Mouse (Mus musculus): ENCODE data around the gene Crym. TPM values are rescaled to one million over a fixed set of nuclear protein-coding genes. Genes with fewer than 3 reads are reported as not detected.

Crym gene
- polyA plus RNA-seq, 1 experiment from 2014 or later, result 12.7 TPM

- WGBS, result 51% methylated on average over 8 of the region's 8 CpGs
- Histone ChIP-seq H3K27ac (no peak overlapping the region), H3K9me3 (ENCODE audit: control insufficient read depth, low read length) (no peaks in the 10 kb centered on the region), H3K36me3 (replicated peaks; ENCODE audit: control insufficient read depth, insufficient read depth) (no peaks in the 10 kb centered on the region), H3K27me3 (ENCODE audit: control insufficient read depth, insufficient read depth, low read length) (no peaks in the 10 kb centered on the region), H3K4me3 (replicated peaks; ENCODE audit: low read length) (no peak overlapping the region), H3K4me2 (replicated peaks) (no peak overlapping the region), H3K4me1 (replicated peaks; ENCODE audit: control insufficient read depth, insufficient read depth, low read length) (no peaks in the 10 kb centered on the region; the same call in 1 of the 2 replicates), H3K9ac (no peak overlapping the region)
- DNase-seq (ENCODE audit: low spot score) (no peak), ATAC-seq (ENCODE audit: low FRiP score) (no peak)
These were observed 11.7 kb downstream of the Crym start for GRCm38 (mm10) chr7:120190150-120190665.

GRCm38 (mm10) chr7:120189369-120190149, 12.4 kb downstream of the Crym start:
- WGBS, result 73% methylated on average over 8 of the region's 8 CpGs
- no peak for ATAC-seq (ENCODE audit: low FRiP score)
- H3K4me2 ChIP-seq (replicated peaks), result no peak overlapping the region
- H3K9ac ChIP-seq, result no peak overlapping the region
- H3K36me3 ChIP-seq (replicated peaks; ENCODE audit: control insufficient read depth, insufficient read depth), result no peaks in the 10 kb centered on the region
- H3K4me3 ChIP-seq (replicated peaks; ENCODE audit: low read length), result no peak overlapping the region
- no peak overlapping the region for H3K27ac ChIP-seq
- H3K27me3 ChIP-seq (ENCODE audit: control insufficient read depth, insufficient read depth, low read length), result no peaks in the 10 kb centered on the region
- no peaks in the 10 kb centered on the region for H3K9me3 ChIP-seq (ENCODE audit: control insufficient read depth, low read length)
- no peaks in the 10 kb centered on the region; the same call in 1 of the 2 replicates for H3K4me1 ChIP-seq (replicated peaks; ENCODE audit: control insufficient read depth, insufficient read depth, low read length)
- no peak for DNase-seq (ENCODE audit: low spot score)

GRCm38 (mm10) chr7:120188946-120189345, 13.0 kb downstream of the Crym start:
- no peaks in the 10 kb centered on the region for H3K9me3 ChIP-seq (ENCODE audit: control insufficient read depth, low read length)
- H3K27ac ChIP-seq, result no peak overlapping the region
- H3K9ac ChIP-seq, result no peak overlapping the region
- H3K36me3 ChIP-seq (replicated peaks; ENCODE audit: control insufficient read depth, insufficient read depth), result no peaks in the 10 kb centered on the region
- no peaks in the 10 kb centered on the region for H3K27me3 ChIP-seq (ENCODE audit: control insufficient read depth, insufficient read depth, low read length)
- 92% methylated on average over 5 of the region's 5 CpGs for WGBS
- DNase-seq (ENCODE audit: low spot score) (no peak), ATAC-seq (ENCODE audit: low FRiP score) (no peak)
- no peak overlapping the region for H3K4me3 ChIP-seq (replicated peaks; ENCODE audit: low read length)
- no peaks in the 10 kb centered on the region; the same call in 1 of the 2 replicates for H3K4me1 ChIP-seq (replicated peaks; ENCODE audit: control insufficient read depth, insufficient read depth, low read length)
- no peak overlapping the region for H3K4me2 ChIP-seq (replicated peaks)

GRCm38 (mm10) chr7:120182891-120183290, 19.0 kb downstream of the Crym start:
- Histone ChIP-seq H3K9ac (no peak overlapping the region), H3K4me2 (replicated peaks) (no peak overlapping the region), H3K4me1 (replicated peaks; ENCODE audit: control insufficient read depth, insufficient read depth, low read length) (0 out of 2 replicates have a peak, but pooled peaks cover 2% of the 10 kb centered on the region), H3K9me3 (ENCODE audit: control insufficient read depth, low read length) (no peaks in the 10 kb centered on the region), H3K27me3 (ENCODE audit: control insufficient read depth, insufficient read depth, low read length) (no peaks in the 10 kb centered on the region), H3K27ac (no peak overlapping the region), H3K4me3 (replicated peaks; ENCODE audit: low read length) (no peak overlapping the region), H3K36me3 (replicated peaks; ENCODE audit: control insufficient read depth, insufficient read depth) (no peaks in the 10 kb centered on the region)
- DNase-seq (ENCODE audit: low spot score) (no peak), ATAC-seq (ENCODE audit: low FRiP score) (no peak)

DNA sequence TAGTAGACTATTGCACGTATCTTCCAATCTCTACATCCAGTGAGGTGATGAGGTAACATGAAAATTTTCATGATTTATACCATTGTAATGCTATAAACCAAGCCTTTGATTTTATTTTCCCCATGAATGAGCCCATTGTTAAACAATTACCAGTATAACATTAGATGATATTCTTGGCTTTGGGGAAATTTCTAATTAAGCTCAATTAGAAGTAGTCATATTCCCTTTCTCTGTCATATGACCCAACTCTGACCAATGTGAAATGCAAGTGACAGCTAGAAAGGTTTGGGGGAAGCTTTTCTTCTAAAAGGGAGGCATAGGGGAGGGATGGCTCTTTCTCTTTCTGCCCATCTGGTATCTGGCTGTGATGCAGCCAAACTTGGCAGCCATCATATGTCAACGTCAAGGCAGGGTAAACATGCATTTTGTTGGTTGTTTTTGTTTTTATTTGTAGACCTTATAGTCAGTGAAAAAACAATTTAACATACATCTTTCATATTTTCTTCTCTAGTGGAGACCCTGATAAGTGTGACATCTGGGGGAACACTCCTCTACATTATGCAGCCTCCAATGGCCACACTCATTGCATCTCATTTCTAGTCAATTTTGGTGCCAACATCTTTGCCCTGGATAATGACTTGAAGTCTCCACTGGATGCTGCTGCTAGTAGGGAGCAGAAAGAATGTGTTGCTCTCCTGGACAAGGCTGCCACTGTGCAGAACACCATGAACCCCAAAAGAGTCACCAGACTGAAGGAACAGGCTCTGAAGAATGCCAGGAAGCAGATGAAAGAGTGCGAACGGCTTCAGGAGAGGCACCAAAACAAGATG, 20.3 kb downstream of the Crym start:
- Histone ChIP-seq H3K4me3 (replicated peaks; ENCODE audit: low read length) (no peak overlapping the region), H3K27ac (no peak overlapping the region), H3K36me3 (replicated peaks; ENCODE audit: control insufficient read depth, insufficient read depth) (no peaks in the 10 kb centered on the region), H3K4me1 (replicated peaks; ENCODE audit: control insufficient read depth, insufficient read depth, low read length) (0 out of 2 replicates have a peak, but pooled peaks cover 2% of the 10 kb centered on the region), H3K4me2 (replicated peaks) (no peak overlapping the region), H3K9me3 (ENCODE audit: control insufficient read depth, low read length) (no peaks in the 10 kb centered on the region), H3K9ac (no peak overlapping the region), H3K27me3 (ENCODE audit: control insufficient read depth, insufficient read depth, low read length) (no peaks in the 10 kb centered on the region)
- ATAC-seq (ENCODE audit: low FRiP score) (no peak), DNase-seq (ENCODE audit: low spot score) (no peak)
- 93% methylated on average over 4 of the region's 4 CpGs for WGBS

- ATAC-seq (ENCODE audit: low FRiP score), result no peak
- Histone ChIP-seq H3K36me3 (replicated peaks; ENCODE audit: control insufficient read depth, insufficient read depth) (no peaks in the 10 kb centered on the region), H3K27me3 (ENCODE audit: control insufficient read depth, insufficient read depth, low read length) (no peaks in the 10 kb centered on the region), H3K27ac (no peak overlapping the region), H3K4me3 (replicated peaks; ENCODE audit: low read length) (no peak overlapping the region), H3K4me2 (replicated peaks) (no peak overlapping the region), H3K9me3 (ENCODE audit: control insufficient read depth, low read length) (no peaks in the 10 kb centered on the region), H3K4me1 (replicated peaks; ENCODE audit: control insufficient read depth, insufficient read depth, low read length) (0 out of 2 replicates have a peak, but pooled peaks cover 2% of the 10 kb centered on the region), H3K9ac (no peak overlapping the region)
- no peak for DNase-seq (ENCODE audit: low spot score)
- WGBS, result 87% methylated on average over 5 of the region's 5 CpGs
These were observed 21.4 kb downstream of the Crym start for GRCm38 (mm10) chr7:120180547-120180946.

DNA sequence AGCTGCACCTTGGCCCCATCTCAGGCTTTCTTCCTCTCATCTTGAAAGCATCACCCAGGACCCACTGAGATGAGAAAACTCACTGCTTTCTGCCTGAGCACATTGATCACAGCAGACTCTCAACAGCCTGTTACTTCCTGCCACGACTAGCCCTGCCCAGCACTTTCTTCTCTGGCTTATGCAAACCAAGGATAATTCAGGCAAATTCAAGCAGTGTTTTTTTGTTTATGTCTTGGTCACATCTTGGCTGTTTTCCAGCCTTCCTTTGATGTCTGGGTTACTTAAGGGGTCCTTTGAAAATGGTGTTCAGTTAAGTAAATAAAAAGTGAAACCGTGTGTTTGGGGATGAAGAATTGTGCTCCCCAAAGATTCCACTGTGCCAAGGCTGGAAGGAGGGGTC, 23.0 kb downstream of the Crym start:
- DNase-seq (ENCODE audit: low spot score), result no peak
- WGBS, result 37% methylated on average over 2 of the region's 2 CpGs

DNA sequence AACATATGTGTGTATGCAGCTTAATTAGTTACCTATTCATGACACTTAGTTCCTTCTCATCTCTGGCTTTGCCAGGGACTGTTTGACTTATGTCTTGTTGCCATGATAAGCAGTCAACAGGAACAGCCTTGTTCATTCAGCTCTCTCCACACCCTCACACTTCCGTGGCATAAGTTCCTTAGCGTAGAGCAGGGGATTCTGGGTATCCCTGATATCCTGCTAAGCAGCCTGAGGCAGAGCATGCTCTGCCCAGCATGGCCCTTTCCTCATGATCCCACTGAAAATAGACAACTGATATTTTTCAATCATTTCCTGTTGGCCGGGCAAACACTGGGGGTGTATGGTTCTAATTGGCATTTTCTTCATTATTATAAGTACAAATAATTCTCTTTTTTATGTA, 24.3 kb downstream of the Crym start:
- H3K4me1 ChIP-seq (replicated peaks; ENCODE audit: control insufficient read depth, insufficient read depth, low read length), result 0 out of 2 replicates have a peak, but pooled peaks cover 2% of the 10 kb centered on the region
- no peak overlapping the region for H3K4me3 ChIP-seq (replicated peaks; ENCODE audit: low read length)
- 78% methylated on average over 3 of the region's 3 CpGs for WGBS
- DNase-seq (ENCODE audit: low spot score) (no peak), ATAC-seq (ENCODE audit: low FRiP score) (no peak)
- H3K9me3 ChIP-seq (ENCODE audit: control insufficient read depth, low read length), result no peaks in the 10 kb centered on the region
- no peak overlapping the region for H3K9ac ChIP-seq
- no peaks in the 10 kb centered on the region for H3K27me3 ChIP-seq (ENCODE audit: control insufficient read depth, insufficient read depth, low read length)
- no peak overlapping the region for H3K27ac ChIP-seq
- no peaks in the 10 kb centered on the region for H3K36me3 ChIP-seq (replicated peaks; ENCODE audit: control insufficient read depth, insufficient read depth)
- H3K4me2 ChIP-seq (replicated peaks), result no peak overlapping the region

More for the DNA sequence above, 23.0 kb downstream of the Crym start:
- Histone ChIP-seq H3K9ac (no peak overlapping the region), H3K9me3 (ENCODE audit: control insufficient read depth, low read length) (no peaks in the 10 kb centered on the region), H3K4me1 (replicated peaks; ENCODE audit: control insufficient read depth, insufficient read depth, low read length) (0 out of 2 replicates have a peak, but pooled peaks cover 2% of the 10 kb centered on the region), H3K4me2 (replicated peaks) (no peak overlapping the region), H3K27ac (no peak overlapping the region), H3K36me3 (replicated peaks; ENCODE audit: control insufficient read depth, insufficient read depth) (no peaks in the 10 kb centered on the region), H3K4me3 (replicated peaks; ENCODE audit: low read length) (no peak overlapping the region), H3K27me3 (ENCODE audit: control insufficient read depth, insufficient read depth, low read length) (no peaks in the 10 kb centered on the region)
- no peak for ATAC-seq (ENCODE audit: low FRiP score)
